Mouse (Mus musculus) G1E (cell line): Measurements from ENCODE around the gene Serpinb9. TPM values are rescaled to one million over a fixed set of nuclear protein-coding genes. Genes with fewer than 3 reads are reported as not detected.

Experiments used
- ATAC-seq: 2 replicates; pipeline ENCODE4 v1.8.0; 2016; ENCODE audit warnings: mild to moderate bottlenecking; ENCODE audit not compliant: insufficient number of reproducible peaks, poor library complexity, low FRiP score, severe bottlenecking; ENCODE audit errors: extremely low read depth
- DNase-seq: peaks from one replicate; pipeline ENCODE4 v3.0.0; 2012; ENCODE audit warnings: low spot score
- H3K27me3 ChIP-seq: 2 replicates; pipeline ENCODE4 v1.6.1; 2012; ENCODE audit warnings: mild to moderate bottlenecking, low read length, inconsistent platforms; ENCODE audit not compliant: insufficient read depth
- H3K36me3 ChIP-seq: replicated peaks from 2 replicates; pipeline ENCODE3; 2012; ENCODE audit warnings: mild to moderate bottlenecking, inconsistent platforms
- H3K4me1 ChIP-seq: 2 replicates; pipeline ENCODE4 v1.6.1; 2012; ENCODE audit warnings: low read depth, low read length, inconsistent platforms, mixed read lengths; ENCODE audit not compliant: insufficient read depth
- H3K4me3 ChIP-seq: 2 replicates; pipeline ENCODE4 v1.5.1; 2012; ENCODE audit warnings: low read depth, mild to moderate bottlenecking, inconsistent platforms, low read length, moderate library complexity, mixed read lengths
- H3K9me3 ChIP-seq: replicated peaks from 2 replicates; pipeline ENCODE4 v1.6.1; 2012; ENCODE audit warnings: inconsistent platforms
- CTCF ChIP-seq: IDR thresholded peaks from 2 replicates; pipeline ENCODE4 v1.5.1; 2012; ENCODE audit warnings: low read depth, low read length, inconsistent platforms, mixed read lengths
- GATA1 ChIP-seq: IDR thresholded peaks from 2 replicates; pipeline ENCODE4 v1.6.1; 2012; ENCODE audit warnings: borderline replicate concordance, low read length, inconsistent platforms, mixed read lengths
- TAL1 ChIP-seq: conservative IDR thresholded peaks from 2 replicates; pipeline ENCODE4 v1.6.1; 2012; ENCODE audit warnings: low read depth, low read length, inconsistent platforms, mixed read lengths
- polyA plus RNA-seq: library from polyadenylated mRNA; stranded (reverse); fragments of >175 nt; gene quantifications from 2 replicates; pipeline ENCODE4 v1.2.3, GENCODE M21; 2012
- total RNA-seq, 2 experiments: library from RNA; stranded (forward) in 1 of 2; stranded (reverse) in 1 of 2; fragments of 200-1000 nt in 1 of 2; fragments of >200 nt in 1 of 2; fragmentation: Nextera tagmentation in 1 of 2; gene quantifications; 2 replicates each; pipeline ENCODE4 v1.2.3; 2014 to 2017

The Serpinb9 gene
- total and polyA plus RNA-seq, 3 experiments, result 0.15 to 3.4 (median 2.4) TPM

DNA sequence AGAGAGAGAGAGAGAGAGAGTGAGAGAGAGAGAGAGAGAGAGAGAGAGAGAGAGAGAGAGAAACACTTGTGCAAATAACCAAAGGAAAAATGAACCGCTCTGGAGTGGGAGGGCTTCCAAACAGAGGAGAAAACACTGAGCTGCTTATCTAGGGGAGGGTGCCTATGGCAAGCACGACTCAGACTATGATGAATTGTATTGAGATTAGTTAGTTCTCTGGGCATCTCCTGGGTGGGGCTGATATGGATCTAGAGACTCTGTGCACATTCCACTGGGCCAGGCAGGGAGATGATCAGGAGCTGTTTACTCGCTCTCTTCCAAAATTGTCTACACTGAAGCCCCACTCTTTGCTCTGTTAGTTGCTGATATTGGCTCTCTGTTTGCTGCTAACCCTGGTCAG lies 48.6 kb downstream of the Serpinb9 start:
- H3K4me3 ChIP-seq, result no peak overlapping the region
- no peaks in the 10 kb centered on the region for H3K36me3 ChIP-seq
- no peak for ATAC-seq
- H3K4me1 ChIP-seq, result no peaks in the 10 kb centered on the region
- 0 out of 2 replicates have a peak, but pooled peaks cover 3% of the 10 kb centered on the region for H3K27me3 ChIP-seq
- no peaks in the 10 kb centered on the region for H3K9me3 ChIP-seq
- DNase-seq, result no peak
- TF ChIP-seq CTCF, result no peak
- no peak for TF ChIP-seq TAL1

DNA sequence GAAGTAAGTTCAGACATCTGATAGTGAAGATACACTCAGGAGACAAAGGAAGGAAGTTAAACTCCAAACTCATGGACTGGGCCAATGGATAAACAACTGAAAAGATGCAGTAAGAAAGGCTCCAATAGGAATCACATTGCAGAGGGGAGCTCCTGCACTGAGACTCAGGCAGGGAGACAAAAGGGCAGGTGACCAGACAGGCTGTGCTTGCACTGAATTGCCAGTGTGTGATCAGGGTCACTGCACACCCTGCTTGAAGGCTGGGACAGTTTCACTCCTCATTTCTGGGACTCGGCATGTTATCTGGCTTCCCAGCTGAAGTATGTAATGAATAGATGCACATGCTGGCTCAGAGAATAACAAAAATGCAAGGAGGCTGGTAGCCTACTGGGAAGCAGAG lies 60.0 kb downstream of the Serpinb9 start:
- DNase-seq (no peak), ATAC-seq (no peak)
- Histone ChIP-seq H3K27me3 (peaks cover 7% of the 10 kb centered on the region), H3K4me1 (no peaks in the 10 kb centered on the region), H3K9me3 (no peaks in the 10 kb centered on the region), H3K4me3 (no peak overlapping the region), H3K36me3 (no peaks in the 10 kb centered on the region)
- TF ChIP-seq TAL1 (no peak), GATA1 (no peak)

Other genes with a start within 250 kb of the Serpinb9 start
- not detected in 2 replicates for gene Mylk4, start 219.3 kb upstream of the Serpinb9 start, total RNA-seq (2014; fragmentation: Nextera tagmentation)
- gene Mylk4, start 219.3 kb upstream of the Serpinb9 start, total RNA-seq (2017), result 0.05 TPM in 1 of 2 replicates, not detected in the other
- not detected in 2 replicates for gene Mylk4, start 219.3 kb upstream of the Serpinb9 start, polyA plus RNA-seq
- gene Wrnip1, start 201.2 kb upstream of the Serpinb9 start, total RNA-seq (2014; fragmentation: Nextera tagmentation), result 18.0 and 30.2 TPM in 2 replicates
- 46.6 and 47.9 TPM in 2 replicates for gene Wrnip1, start 201.2 kb upstream of the Serpinb9 start, total RNA-seq (2017)
- gene Wrnip1, start 201.2 kb upstream of the Serpinb9 start, polyA plus RNA-seq, result 26.7 and 31.6 TPM in 2 replicates
- gene D930007J09Rik, start 200.4 kb upstream of the Serpinb9 start, total RNA-seq (2014; fragmentation: Nextera tagmentation), result not detected in 2 replicates
- gene D930007J09Rik, start 200.4 kb upstream of the Serpinb9 start, total RNA-seq (2017), result not detected in 2 replicates
- gene D930007J09Rik, start 200.4 kb upstream of the Serpinb9 start, polyA plus RNA-seq, result not detected in 2 replicates
- gene Serpinb1a, start 152.1 kb upstream of the Serpinb9 start, total RNA-seq (2014; fragmentation: Nextera tagmentation), result not detected in 2 replicates
- 7.5 and 8.7 TPM in 2 replicates for gene Serpinb1a, start 152.1 kb upstream of the Serpinb9 start, total RNA-seq (2017)
- gene Serpinb1a, start 152.1 kb upstream of the Serpinb9 start, polyA plus RNA-seq, result not detected in 2 replicates
- gene Serpinb1c, start 105.0 kb upstream of the Serpinb9 start, total RNA-seq (2014; fragmentation: Nextera tagmentation), result not detected in 2 replicates
- gene Serpinb1c, start 105.0 kb upstream of the Serpinb9 start, total RNA-seq (2017), result not detected in 2 replicates
- gene Serpinb1c, start 105.0 kb upstream of the Serpinb9 start, polyA plus RNA-seq, result not detected in 2 replicates
- not detected in 2 replicates for gene Serpinb6b, start 38.0 kb upstream of the Serpinb9 start, total RNA-seq (2014; fragmentation: Nextera tagmentation)
- gene Serpinb6b, start 38.0 kb upstream of the Serpinb9 start, total RNA-seq (2017), result 0.05 TPM in 1 of 2 replicates, not detected in the other
- gene Serpinb6b, start 38.0 kb upstream of the Serpinb9 start, polyA plus RNA-seq, result not detected in 2 replicates
- gene Serpinb9b, start 24.2 kb downstream of the Serpinb9 start, total RNA-seq (2014; fragmentation: Nextera tagmentation), result not detected in 2 replicates
- gene Serpinb9b, start 24.2 kb downstream of the Serpinb9 start, total RNA-seq (2017), result 0.05 TPM in 1 of 2 replicates, not detected in the other
- gene Serpinb9b, start 24.2 kb downstream of the Serpinb9 start, polyA plus RNA-seq, result not detected in 2 replicates
- gene Serpinb1b, start 75.3 kb downstream of the Serpinb9 start, total RNA-seq (2014; fragmentation: Nextera tagmentation), result not detected in 2 replicates
- gene Serpinb1b, start 75.3 kb downstream of the Serpinb9 start, total RNA-seq (2017), result not detected in 2 replicates
- gene Serpinb1b, start 75.3 kb downstream of the Serpinb9 start, polyA plus RNA-seq, result not detected in 2 replicates
- 5.9 and 10.2 TPM in 2 replicates for gene Serpinb9c, start 156.5 kb downstream of the Serpinb9 start, total RNA-seq (2014; fragmentation: Nextera tagmentation)
- gene Serpinb9c, start 156.5 kb downstream of the Serpinb9 start, total RNA-seq (2017), result 4.5 and 5.6 TPM in 2 replicates
- gene Serpinb9c, start 156.5 kb downstream of the Serpinb9 start, polyA plus RNA-seq, result 0.12 and 0.26 TPM in 2 replicates
- not detected in 2 replicates for gene Serpinb9d, start 189.7 kb downstream of the Serpinb9 start, total RNA-seq (2014; fragmentation: Nextera tagmentation)
- gene Serpinb9d, start 189.7 kb downstream of the Serpinb9 start, total RNA-seq (2017), result not detected in 2 replicates
- gene Serpinb9d, start 189.7 kb downstream of the Serpinb9 start, polyA plus RNA-seq, result not detected in 2 replicates
- not detected in 2 replicates for gene Serpinb9e, start 246.4 kb downstream of the Serpinb9 start, total RNA-seq (2014; fragmentation: Nextera tagmentation)
- gene Serpinb9e, start 246.4 kb downstream of the Serpinb9 start, total RNA-seq (2017), result 0.11 TPM in 1 of 2 replicates, not detected in the other
- not detected in 2 replicates for gene Serpinb9e, start 246.4 kb downstream of the Serpinb9 start, polyA plus RNA-seq